Mouse (Mus musculus): ENCODE data around the gene Meltf. TPM values are rescaled to one million over a fixed set of nuclear protein-coding genes. Genes with fewer than 3 reads are reported as not detected.

Meltf gene
- polyA plus RNA-seq, 1 experiment from 2014 or later = 0.17 TPM

DNA sequence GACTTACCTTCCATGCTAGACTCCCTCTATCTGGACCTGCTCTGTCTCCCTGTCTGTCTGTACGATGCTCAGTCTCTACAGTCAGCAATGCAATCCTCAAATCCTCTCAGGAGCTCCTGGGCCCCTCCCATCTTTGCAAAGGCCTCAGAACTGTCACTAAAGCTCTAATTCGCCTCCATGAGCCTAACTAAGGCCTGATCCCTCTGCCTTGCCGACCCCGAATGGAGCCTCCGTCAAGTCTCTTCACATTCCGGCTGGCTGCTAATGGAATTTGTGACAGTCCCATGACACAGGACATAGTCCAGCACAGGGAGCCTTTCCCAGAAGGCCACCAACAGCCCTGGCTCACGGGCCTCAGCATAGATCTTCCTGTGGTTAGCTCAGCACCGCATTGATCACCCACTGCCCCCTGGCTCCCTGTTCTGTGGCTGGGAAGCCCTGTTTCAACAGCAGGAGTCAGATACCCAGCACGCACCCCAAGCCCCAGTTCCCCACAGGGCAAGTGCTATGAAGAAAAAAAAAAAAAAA, 3.8 kb downstream of the Meltf start:
- WGBS = 68% methylated on average over 9 of the region's 9 CpGs
- no peak for DNase-seq
- Histone ChIP-seq H3K4me1 (ENCODE audit: control insufficient read depth, insufficient read depth, low read length) (peaks cover 6% of the 10 kb centered on the region; the same call in 1 of the 2 replicates), H3K36me3 (ENCODE audit: control insufficient read depth, insufficient read depth, low read length) (no peaks in the 10 kb centered on the region), H3K4me3 (replicated peaks; ENCODE audit: low read depth, low read length) (no peak overlapping the region), H3K9ac (replicated peaks; ENCODE audit: low read length) (no peak overlapping the region), H3K27me3 (ENCODE audit: control insufficient read depth, insufficient read depth, low read length) (no peaks in the 10 kb centered on the region), H3K4me2 (ENCODE audit: low read length) (no peak overlapping the region), H3K27ac (replicated peaks; ENCODE audit: low read depth, low read length) (no peak overlapping the region), H3K9me3 (ENCODE audit: control insufficient read depth, low read length) (no peaks in the 10 kb centered on the region)
- ATAC-seq (ENCODE audit: low FRiP score, low TSS enrichment) = no peak

DNA sequence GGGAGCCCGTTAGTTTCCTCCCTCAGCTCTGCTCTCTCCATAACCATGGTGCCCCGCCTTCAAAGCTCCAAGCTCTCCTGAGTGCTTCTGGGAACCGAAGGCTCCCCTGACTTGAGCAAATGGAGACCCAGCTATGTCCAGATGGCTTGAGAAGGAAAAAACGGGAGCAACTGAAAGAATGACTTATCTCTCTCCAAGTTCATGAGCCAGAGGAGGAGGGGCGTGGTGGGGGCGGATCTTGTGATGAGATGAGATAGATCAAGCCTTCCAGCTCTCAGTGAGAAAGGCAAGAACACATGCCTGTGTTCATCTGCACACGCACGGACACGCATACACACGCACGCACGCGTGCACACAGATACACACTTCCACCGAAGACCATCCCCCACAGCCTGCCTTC, 4.7 kb downstream of the Meltf start:
- no peaks in the 10 kb centered on the region for H3K27me3 ChIP-seq (ENCODE audit: control insufficient read depth, insufficient read depth, low read length)
- H3K4me2 ChIP-seq (ENCODE audit: low read length) = no peak overlapping the region
- H3K4me1 ChIP-seq (ENCODE audit: control insufficient read depth, insufficient read depth, low read length) = peaks cover 6% of the 10 kb centered on the region; the same call in 1 of the 2 replicates
- H3K27ac ChIP-seq (replicated peaks; ENCODE audit: low read depth, low read length) = no peak overlapping the region
- H3K4me3 ChIP-seq (replicated peaks; ENCODE audit: low read depth, low read length) = no peak overlapping the region
- 82% methylated on average over 14 of the region's 14 CpGs for WGBS
- H3K9ac ChIP-seq (replicated peaks; ENCODE audit: low read length) = no peak overlapping the region
- DNase-seq (no peak), ATAC-seq (ENCODE audit: low FRiP score, low TSS enrichment) (no peak)
- no peaks in the 10 kb centered on the region for H3K36me3 ChIP-seq (ENCODE audit: control insufficient read depth, insufficient read depth, low read length)
- H3K9me3 ChIP-seq (ENCODE audit: control insufficient read depth, low read length) = no peaks in the 10 kb centered on the region

GRCm38 (mm10) chr16:31883902-31884301, 5.3 kb downstream of the Meltf start:
- H3K9me3 ChIP-seq (ENCODE audit: control insufficient read depth, low read length) = no peaks in the 10 kb centered on the region
- 17% methylated on average over 6 of the region's 6 CpGs for WGBS
- no peak for DNase-seq
- H3K9ac ChIP-seq (replicated peaks; ENCODE audit: low read length) = no peak overlapping the region
- no peaks in the 10 kb centered on the region for H3K27me3 ChIP-seq (ENCODE audit: control insufficient read depth, insufficient read depth, low read length)
- no peak overlapping the region for H3K27ac ChIP-seq (replicated peaks; ENCODE audit: low read depth, low read length)
- ATAC-seq (ENCODE audit: low FRiP score, low TSS enrichment) = no peak
- H3K36me3 ChIP-seq (ENCODE audit: control insufficient read depth, insufficient read depth, low read length) = no peaks in the 10 kb centered on the region
- peaks cover 3% of the 10 kb centered on the region; the same call in 1 of the 2 replicates for H3K4me1 ChIP-seq (ENCODE audit: control insufficient read depth, insufficient read depth, low read length)
- H3K4me2 ChIP-seq (ENCODE audit: low read length) = 0 out of 2 replicates have a peak overlapping the region, but pooled peaks have one; percentile 2
- H3K4me3 ChIP-seq (replicated peaks; ENCODE audit: low read depth, low read length) = no peak overlapping the region

GRCm38 (mm10) chr16:31890907-31891306, 12.3 kb downstream of the Meltf start:
- no peaks in the 10 kb centered on the region for H3K27me3 ChIP-seq (ENCODE audit: control insufficient read depth, insufficient read depth, low read length)
- no peak overlapping the region for H3K9ac ChIP-seq (replicated peaks; ENCODE audit: low read length)
- 60% methylated on average over 7 of the region's 7 CpGs for WGBS
- DNase-seq (no peak), ATAC-seq (ENCODE audit: low FRiP score, low TSS enrichment) (no peak)
- H3K9me3 ChIP-seq (ENCODE audit: control insufficient read depth, low read length) = no peaks in the 10 kb centered on the region
- no peak overlapping the region for H3K27ac ChIP-seq (replicated peaks; ENCODE audit: low read depth, low read length)
- no peak overlapping the region for H3K4me3 ChIP-seq (replicated peaks; ENCODE audit: low read depth, low read length)
- no peak overlapping the region for H3K4me2 ChIP-seq (ENCODE audit: low read length)
- H3K4me1 ChIP-seq (ENCODE audit: control insufficient read depth, insufficient read depth, low read length) = no peaks in the 10 kb centered on the region
- no peaks in the 10 kb centered on the region for H3K36me3 ChIP-seq (ENCODE audit: control insufficient read depth, insufficient read depth, low read length)

- H3K36me3 ChIP-seq (ENCODE audit: control insufficient read depth, insufficient read depth, low read length) = no peaks in the 10 kb centered on the region
- no peak overlapping the region for H3K9ac ChIP-seq (replicated peaks; ENCODE audit: low read length)
- ATAC-seq (ENCODE audit: low FRiP score, low TSS enrichment) (no peak), DNase-seq (no peak)
- H3K4me2 ChIP-seq (ENCODE audit: low read length) = no peak overlapping the region
- H3K27me3 ChIP-seq (ENCODE audit: control insufficient read depth, insufficient read depth, low read length) = no peaks in the 10 kb centered on the region
- no peak overlapping the region for H3K4me3 ChIP-seq (replicated peaks; ENCODE audit: low read depth, low read length)
- H3K27ac ChIP-seq (replicated peaks; ENCODE audit: low read depth, low read length) = no peak overlapping the region
- WGBS = 59% methylated on average over 5 of the region's 5 CpGs
- H3K9me3 ChIP-seq (ENCODE audit: control insufficient read depth, low read length) = no peaks in the 10 kb centered on the region
- H3K4me1 ChIP-seq (ENCODE audit: control insufficient read depth, insufficient read depth, low read length) = peaks cover 20% of the 10 kb centered on the region
These were observed 15.0 kb downstream of the Meltf start for GRCm38 (mm10) chr16:31893396-31894141.

- no peaks in the 10 kb centered on the region for H3K27me3 ChIP-seq (ENCODE audit: control insufficient read depth, insufficient read depth, low read length)
- peak overlapping the region; percentile 63 for H3K27ac ChIP-seq (replicated peaks; ENCODE audit: low read depth, low read length)
- peak overlapping the region; percentile 23 for H3K4me3 ChIP-seq (replicated peaks; ENCODE audit: low read depth, low read length)
- 11% methylated on average over 29 of the region's 29 CpGs for WGBS
- H3K4me1 ChIP-seq (ENCODE audit: control insufficient read depth, insufficient read depth, low read length) = peaks cover 22% of the 10 kb centered on the region
- ATAC-seq (ENCODE audit: low FRiP score, low TSS enrichment) = peak; percentile 59
- H3K9ac ChIP-seq (replicated peaks; ENCODE audit: low read length) = peak overlapping the region; percentile 36; the same call in 1 of the 2 replicates
- peak overlapping the region; percentile 56 for H3K4me2 ChIP-seq (ENCODE audit: low read length)
- H3K9me3 ChIP-seq (ENCODE audit: control insufficient read depth, low read length) = peaks cover 3% of the 10 kb centered on the region; the same call in 1 of the 2 replicates
- peak; percentile 82 for DNase-seq
- no peaks in the 10 kb centered on the region for H3K36me3 ChIP-seq (ENCODE audit: control insufficient read depth, insufficient read depth, low read length)
These were observed 18.6 kb downstream of the Meltf start for GRCm38 (mm10) chr16:31896971-31897774.

DNA sequence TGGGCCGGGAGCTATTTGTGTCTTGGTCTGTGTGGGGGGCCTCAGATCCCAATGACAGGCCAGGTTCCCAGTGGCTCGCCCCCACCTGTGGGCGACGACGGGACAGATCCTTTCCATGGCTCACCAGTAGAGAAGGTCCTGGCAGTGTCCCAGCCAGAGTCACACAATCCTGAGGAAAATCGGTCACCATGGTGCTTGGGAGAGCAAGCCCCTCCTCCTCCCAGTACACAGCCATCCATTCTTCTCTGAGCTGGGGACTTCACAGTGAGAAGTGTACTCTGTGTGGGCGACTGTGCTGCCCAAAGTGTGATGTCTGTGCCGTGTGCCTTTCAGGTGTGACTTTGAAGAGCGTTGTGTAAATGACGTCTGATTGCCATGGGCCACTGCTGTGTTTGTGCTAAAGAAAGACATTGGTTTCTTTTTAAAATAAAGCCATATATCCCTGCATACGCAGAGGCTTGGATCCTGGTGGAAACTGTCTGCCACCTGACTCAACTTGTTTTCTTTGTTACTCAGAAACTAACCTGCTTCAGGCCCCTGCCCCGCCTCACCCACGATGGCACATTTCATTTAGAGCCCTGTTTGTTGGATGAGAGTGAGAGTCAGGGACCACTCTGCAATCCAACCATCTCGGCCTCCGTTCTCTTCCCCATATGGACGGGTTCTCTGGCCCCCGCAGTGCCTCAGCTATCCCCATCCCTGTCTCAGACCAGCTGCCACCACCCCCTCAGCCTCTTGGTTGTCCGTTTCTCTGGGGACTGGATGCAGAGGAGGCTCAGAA, 20.1 kb downstream of the Meltf start:
- no peak overlapping the region for H3K4me2 ChIP-seq (ENCODE audit: low read length)
- no peaks in the 10 kb centered on the region for H3K27me3 ChIP-seq (ENCODE audit: control insufficient read depth, insufficient read depth, low read length)
- H3K36me3 ChIP-seq (ENCODE audit: control insufficient read depth, insufficient read depth, low read length) = no peaks in the 10 kb centered on the region
- peak; percentile 64 for ATAC-seq (ENCODE audit: low FRiP score, low TSS enrichment)
- H3K4me3 ChIP-seq (replicated peaks; ENCODE audit: low read depth, low read length) = no peak overlapping the region
- H3K27ac ChIP-seq (replicated peaks; ENCODE audit: low read depth, low read length) = no peak overlapping the region; the same call in 1 of the 2 replicates
- DNase-seq = peak; percentile 70
- peaks cover 22% of the 10 kb centered on the region for H3K4me1 ChIP-seq (ENCODE audit: control insufficient read depth, insufficient read depth, low read length)
- WGBS = 74% methylated on average over 18 of the region's 18 CpGs
- no peak overlapping the region for H3K9ac ChIP-seq (replicated peaks; ENCODE audit: low read length)
- H3K9me3 ChIP-seq (ENCODE audit: control insufficient read depth, low read length) = peaks cover 3% of the 10 kb centered on the region; the same call in 1 of the 2 replicates

DNA sequence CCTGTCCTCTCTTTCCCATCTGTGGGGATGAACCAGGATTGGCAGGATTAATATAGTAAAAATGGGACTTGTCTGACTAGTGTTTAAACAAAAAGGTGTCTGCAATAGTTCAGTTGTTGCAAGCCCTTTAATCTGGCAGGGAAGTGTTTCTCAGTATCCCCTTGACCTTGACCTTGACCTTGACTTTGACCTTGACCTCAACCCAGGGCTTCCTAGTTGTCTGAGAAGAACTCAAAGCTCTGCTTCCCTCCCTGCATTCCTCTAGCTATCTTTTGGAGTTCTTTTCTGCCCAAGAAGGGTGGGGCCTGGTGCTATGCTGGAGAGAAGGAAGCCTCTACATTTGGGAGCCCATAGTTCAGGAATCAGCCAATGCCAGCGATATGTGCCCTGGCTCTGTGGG, 23.3 kb downstream of the Meltf start:
- no peak for DNase-seq
- WGBS = 94% methylated on average over 1 of the region's 1 CpGs
- peaks cover 26% of the 10 kb centered on the region for H3K4me1 ChIP-seq (ENCODE audit: control insufficient read depth, insufficient read depth, low read length)
- peaks cover 3% of the 10 kb centered on the region; the same call in 1 of the 2 replicates for H3K9me3 ChIP-seq (ENCODE audit: control insufficient read depth, low read length)
- H3K9ac ChIP-seq (replicated peaks; ENCODE audit: low read length) = no peak overlapping the region
- H3K27ac ChIP-seq (replicated peaks; ENCODE audit: low read depth, low read length) = no peak overlapping the region
- no peaks in the 10 kb centered on the region for H3K36me3 ChIP-seq (ENCODE audit: control insufficient read depth, insufficient read depth, low read length)
- no peak overlapping the region for H3K4me2 ChIP-seq (ENCODE audit: low read length)
- no peak for ATAC-seq (ENCODE audit: low FRiP score, low TSS enrichment)
- H3K4me3 ChIP-seq (replicated peaks; ENCODE audit: low read depth, low read length) = no peak overlapping the region
- no peaks in the 10 kb centered on the region for H3K27me3 ChIP-seq (ENCODE audit: control insufficient read depth, insufficient read depth, low read length)

All from midbrain, embryonic 14.5 days (tissue).